Mouse (Mus musculus): ENCODE results near the gene Siglecg.

Siglecg gene

GRCm38 (mm10) chr7:43408131-43408553 is at the start of gene Siglecg:
Gene Siglecg, plus strand, starts transcription at chr7:43408204.
- DNase-seq (ENCODE audit: low spot score): no peak

- DNase-seq (ENCODE audit: low spot score): no peak
Measured at GRCm38 (mm10) chr7:43358556-43358955, 49.4 kb upstream of the Siglecg start.

GRCm38 (mm10) chr7:43361442-43361841 is 46.6 kb upstream of the Siglecg start:
- no peak for DNase-seq (ENCODE audit: low spot score)

GRCm38 (mm10) chr7:43362021-43362420 is 46.0 kb upstream of the Siglecg start:
- no peak for DNase-seq (ENCODE audit: low spot score)

GRCm38 (mm10) chr7:43378226-43378625 is 29.8 kb upstream of the Siglecg start:
- peak; percentile 70 for DNase-seq (ENCODE audit: low spot score)

GRCm38 (mm10) chr7:43392349-43393121 is 15.5 kb upstream of the Siglecg start:
- no peak for DNase-seq (ENCODE audit: low spot score)

GRCm38 (mm10) chr7:43399501-43399900 is 8.5 kb upstream of the Siglecg start:
- DNase-seq (ENCODE audit: low spot score): no peak

GRCm38 (mm10) chr7:43402718-43403117 is 5.3 kb upstream of the Siglecg start:
- no peak for DNase-seq (ENCODE audit: low spot score)

- DNase-seq (ENCODE audit: low spot score): no peak
Measured at GRCm38 (mm10) chr7:43407573-43407972, 431 bp upstream of the Siglecg start.

- DNase-seq (ENCODE audit: low spot score): no peak
Measured at GRCm38 (mm10) chr7:43409084-43409483, 1.1 kb downstream of the Siglecg start.

GRCm38 (mm10) chr7:43411724-43412123 is 3.7 kb downstream of the Siglecg start:
- peak; percentile 14 for DNase-seq (ENCODE audit: low spot score)

GRCm38 (mm10) chr7:43417298-43417697 is 9.3 kb downstream of the Siglecg start:
- no peak for DNase-seq (ENCODE audit: low spot score)

GRCm38 (mm10) chr7:43422995-43423617 is 15.1 kb downstream of the Siglecg start:
- peak; percentile 87 for DNase-seq (ENCODE audit: low spot score)

GRCm38 (mm10) chr7:43423991-43424625 is 16.1 kb downstream of the Siglecg start:
- DNase-seq (ENCODE audit: low spot score): no peak

- DNase-seq (ENCODE audit: low spot score): no peak
Measured at GRCm38 (mm10) chr7:43427406-43427805, 19.4 kb downstream of the Siglecg start, which contains the start of gene Lim2. Gene Lim2, plus strand, starts transcription at chr7:43427670.

GRCm38 (mm10) chr7:43429500-43429899 is 21.5 kb downstream of the Siglecg start:
- no peak for DNase-seq (ENCODE audit: low spot score)

GRCm38 (mm10) chr7:43432891-43433290 is 24.9 kb downstream of the Siglecg start:
- no peak for DNase-seq (ENCODE audit: low spot score)

GRCm38 (mm10) chr7:43434676-43435075 is 26.7 kb downstream of the Siglecg start:
- no peak for DNase-seq (ENCODE audit: low spot score)

GRCm38 (mm10) chr7:43436341-43437255 is 28.6 kb downstream of the Siglecg start, which contains the start of gene Nkg7:
Gene Nkg7, plus strand, starts transcription at chr7:43437073.
- DNase-seq (ENCODE audit: low spot score): no peak

- no peak for DNase-seq (ENCODE audit: low spot score)
Measured at GRCm38 (mm10) chr7:43438611-43439010, 30.6 kb downstream of the Siglecg start.

- DNase-seq (ENCODE audit: low spot score): no peak
Measured at GRCm38 (mm10) chr7:43440482-43440881, 32.5 kb downstream of the Siglecg start, which contains the start of gene Cldnd2. Gene Cldnd2, plus strand, starts transcription at chr7:43440782.

GRCm38 (mm10) chr7:43441071-43441470 is 33.1 kb downstream of the Siglecg start:
- DNase-seq (ENCODE audit: low spot score): no peak
